Mouse (Mus musculus) ovary, adult 2 months (tissue): Measurements from ENCODE around the gene Gm21865. TPM values are rescaled to one million over a fixed set of nuclear protein-coding genes. Genes with fewer than 3 reads are reported as not detected.

Source experiments
- polyA plus RNA-seq: library from polyadenylated mRNA; depleted of rRNA; stranded (reverse); fragments of >200 nt; gene quantifications from 2 replicates; pipeline ENCODE4 v1.2.3, GENCODE M21; 2012; rRNA removed

The Gm21865 gene
- not detected in 2 replicates for polyA plus RNA-seq

DNA sequence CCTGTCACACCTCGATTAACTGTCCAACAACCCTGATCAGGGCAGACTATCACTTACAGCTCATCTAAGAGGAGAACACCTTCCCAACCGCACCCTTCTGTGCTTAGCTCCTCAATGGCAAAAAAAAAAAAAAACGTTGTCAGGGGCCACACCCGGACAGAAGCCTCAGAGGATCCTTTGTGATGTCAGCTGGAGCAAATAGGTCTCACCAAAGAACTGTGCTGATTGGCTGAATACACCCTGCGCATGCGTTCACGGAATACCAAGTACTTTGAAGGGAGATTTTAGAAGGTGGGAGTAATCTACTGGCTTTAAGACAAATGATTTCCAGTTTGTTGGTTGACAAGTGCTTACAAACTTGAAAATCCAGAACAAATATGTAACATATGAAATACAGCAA, at the start of gene Gm21865:
Gene Gm21865, minus strand, starts transcription at position 101 of the 400 bp plus-strand sequence.

Other genes with a start within 250 kb of the Gm21865 start
- gene Gm21882, start 64.6 kb upstream of the Gm21865 start, polyA plus RNA-seq, result not detected in 2 replicates